In genomic region chr1:169224431-169224830, GRCm38 (mm10) we compare ENCODE assay signal across 16 mouse cellular contexts.
"Had no signal": no experiment of that assay in that cellular context is flagged by ENCODE, and none has a peak within 500 bp of the region (broad histone marks: within the 10 kb centered on the region; RNA-seq: fewer than 3 reads in every experiment).

No protein-coding gene starts in this region.

- H3K9me3 ChIP-seq: limb, embryonic 12.5 days; liver, embryonic 13.5 days; midbrain, embryonic 10.5 days; neural tube, embryonic 13.5 days had no signal

- H3K36me3 ChIP-seq: limb, embryonic 12.5 days; liver, embryonic 13.5 days; midbrain, embryonic 10.5 days; neural tube, embryonic 13.5 days had no signal

- ATAC-seq: intestine, postnatal 0 days; liver, postnatal 0 days; lung, postnatal 0 days had no signal

- DNase-seq: liver; liver, embryonic 13.5 days; liver, postnatal 0 days; lung, postnatal 36 days; midbrain, embryonic 14.5 days; retina, postnatal 1 day; right cerebral cortex, postnatal 4 days; spleen, adult 18-20 months; thymus, adult 18-20 months; thymus, postnatal 14 days had no signal

- H3K4me2 ChIP-seq: limb, embryonic 12.5 days; liver, embryonic 13.5 days; neural tube, embryonic 13.5 days had no signal

- H3K4me1 ChIP-seq: limb, embryonic 12.5 days; liver, embryonic 13.5 days; midbrain, embryonic 10.5 days; neural tube, embryonic 13.5 days had no signal

- H3K4me3 ChIP-seq: layer of hippocampus, adult 2 months; limb, embryonic 12.5 days; liver, embryonic 13.5 days; midbrain, embryonic 10.5 days; neural tube, embryonic 13.5 days had no signal

- H3K27me3 ChIP-seq: limb, embryonic 12.5 days; liver, embryonic 13.5 days; neural tube, embryonic 13.5 days had no signal

- H3K27ac ChIP-seq: layer of hippocampus, adult 2 months; limb, embryonic 12.5 days; liver, embryonic 13.5 days; midbrain, embryonic 10.5 days; neural tube, embryonic 13.5 days had no signal

- H3K9ac ChIP-seq: limb, embryonic 12.5 days; liver, embryonic 13.5 days; liver, postnatal 0 days; neural tube, embryonic 13.5 days had no signal
